ENCODE assay signal across 14 mouse cellular contexts in the genomic region with DNA sequence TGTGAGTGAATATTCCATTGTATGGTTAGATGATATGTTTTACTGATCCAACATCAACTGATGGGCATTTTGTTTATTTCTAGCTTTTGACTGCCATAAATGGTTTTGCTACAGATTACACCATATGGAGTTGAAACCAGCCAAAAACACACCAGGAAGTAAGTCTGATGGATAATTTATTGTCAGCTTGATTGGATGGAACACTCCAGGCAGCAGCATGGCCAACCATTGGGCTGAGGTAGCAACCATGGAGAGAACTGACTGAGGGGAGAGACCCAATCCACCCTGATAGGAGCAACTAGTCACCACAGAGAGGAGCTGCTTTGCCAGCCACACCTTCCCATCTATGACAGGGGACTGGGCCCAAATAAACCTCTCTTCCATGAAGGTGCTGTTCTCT. TPM values are rescaled to one million over a fixed set of nuclear protein-coding genes. Genes with fewer than 3 reads are reported as not detected.
"Had no signal": no experiment of that assay in that cellular context is flagged by ENCODE, and none has a peak within 500 bp of the region (broad histone marks: within the 10 kb centered on the region; RNA-seq: fewer than 3 reads in every experiment).

No protein-coding gene starts in this region.

- H3K27ac ChIP-seq: limb, embryonic 15.5 days; liver, embryonic 13.5 days; midbrain, embryonic 12.5 days; neural tube, embryonic 13.5 days had no signal

- H3K27me3 ChIP-seq: limb, embryonic 15.5 days; liver, embryonic 13.5 days; midbrain, embryonic 12.5 days; neural tube, embryonic 13.5 days had no signal

- H3K36me3 ChIP-seq: limb, embryonic 15.5 days; liver, embryonic 13.5 days; midbrain, embryonic 12.5 days; neural tube, embryonic 13.5 days had no signal

- H3K4me1 ChIP-seq: limb, embryonic 15.5 days; midbrain, embryonic 12.5 days had no signal

- ATAC-seq: liver, postnatal 0 days; midbrain, embryonic 16.5 days had no signal

- DNase-seq: kidney, postnatal 10 days; layer of hippocampus, postnatal 36 days; liver, embryonic 13.5 days; liver, postnatal 0 days; retina, postnatal 1 day; right cerebral cortex, postnatal 4 days; spleen, adult 18-20 months; thymus, adult 18-20 months; thymus, postnatal 14 days had no signal

- H3K4me3 ChIP-seq: limb, embryonic 15.5 days; liver, embryonic 13.5 days; midbrain, embryonic 12.5 days; neural tube, embryonic 13.5 days had no signal

- H3K9me3 ChIP-seq: limb, embryonic 15.5 days; liver, embryonic 13.5 days; midbrain, embryonic 12.5 days; neural tube, embryonic 13.5 days had no signal

- H3K9ac ChIP-seq: limb, embryonic 15.5 days; liver, embryonic 13.5 days; liver, postnatal 0 days; midbrain, embryonic 12.5 days; neural tube, embryonic 13.5 days had no signal

- H3K4me2 ChIP-seq: limb, embryonic 15.5 days; liver, embryonic 13.5 days; midbrain, embryonic 12.5 days; neural tube, embryonic 13.5 days had no signal

RNA-seq across cellular contexts. Expression of a gene that starts 19.4 kb away (rescaled TPM):
- total RNA-seq: megakaryocyte-erythroid progenitor cell, adult 5-6 weeks had no signal
